Mouse (Mus musculus) frontal cortex, postnatal 36 days (tissue): ENCODE data around the gene Dgkz.

Experiments used
- DNase-seq, 2 experiments: peaks; one replicate each; pipeline ENCODE4 v3.0.0; 2022; ENCODE audit warnings: low spot score in 2 of 2

Gene Dgkz

GRCm38 (mm10) chr2:91960459-91960858, 15.2 kb downstream of the Dgkz start:
- DNase-seq: no peak

DNA sequence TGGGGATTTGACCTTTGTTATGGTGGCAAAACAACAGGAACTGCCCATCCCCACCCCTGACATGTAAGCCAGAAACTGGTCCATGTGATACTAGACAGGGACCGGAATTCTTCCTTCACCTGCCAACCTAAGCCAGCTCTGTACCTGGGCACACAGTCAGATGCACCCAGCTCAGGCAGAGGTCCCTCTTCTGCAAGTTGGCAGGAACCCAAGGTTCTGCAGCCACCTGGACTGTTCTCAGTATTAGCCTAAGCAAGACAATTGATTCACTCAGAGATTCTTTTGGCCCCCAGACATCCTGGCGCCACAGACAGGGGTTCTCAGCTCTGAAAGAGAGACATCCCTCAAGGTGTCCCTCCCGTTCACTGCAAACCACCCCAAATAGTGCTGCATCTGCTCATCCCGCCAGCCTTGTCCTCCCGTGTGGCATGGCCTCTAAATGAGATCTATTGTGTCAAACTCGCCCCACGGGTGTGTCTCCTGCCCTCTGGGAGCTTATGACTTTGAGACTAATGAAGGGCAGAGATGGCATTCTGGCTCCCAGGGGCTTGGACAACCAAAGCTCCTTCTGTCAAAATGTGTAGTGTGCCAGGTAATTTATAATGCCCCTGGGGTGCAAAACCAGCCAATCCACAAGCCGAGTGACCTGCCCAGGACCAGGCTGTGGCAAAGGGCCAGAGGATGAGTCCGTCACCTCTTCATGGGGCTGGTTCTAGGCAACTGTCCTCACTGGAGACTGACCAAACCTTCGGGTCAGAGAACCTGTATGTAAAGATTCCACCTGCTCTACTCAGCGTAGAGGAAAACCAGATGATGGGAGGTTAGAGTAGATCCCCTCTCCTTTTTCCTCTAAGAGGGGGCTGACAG, 15.9 kb downstream of the Dgkz start:
- DNase-seq: no peak

- peak in 1 of 2 experiments; percentile 57 for DNase-seq
These were observed 16.8 kb downstream of the Dgkz start for GRCm38 (mm10) chr2:91958701-91959457.

- DNase-seq: no peak
These were observed 17.6 kb downstream of the Dgkz start for GRCm38 (mm10) chr2:91958049-91958448.

DNA sequence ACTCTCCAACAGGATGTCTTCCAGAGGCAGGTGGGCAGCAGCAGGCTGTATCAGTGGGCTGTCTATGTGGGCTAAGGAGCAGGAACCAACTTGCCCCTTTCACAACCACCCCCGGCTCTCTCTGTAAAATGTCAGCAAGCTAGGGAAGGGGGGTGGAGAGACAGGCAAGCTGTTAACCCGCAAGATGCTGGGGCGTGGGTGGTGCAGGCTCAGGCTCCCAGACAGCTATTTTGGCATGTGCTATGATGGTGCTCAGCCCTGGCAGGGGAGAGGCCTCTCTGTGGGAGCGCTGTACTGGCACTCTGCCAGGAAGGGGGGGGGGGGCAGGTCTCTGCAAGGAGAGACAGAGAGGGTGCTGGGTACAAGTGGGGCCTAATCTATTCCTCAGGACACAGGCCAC, 18.6 kb downstream of the Dgkz start:
- peak; percentile 88 to 93 for DNase-seq

GRCm38 (mm10) chr2:91955875-91956274, 19.8 kb downstream of the Dgkz start:
- no peak for DNase-seq

GRCm38 (mm10) chr2:91955121-91955591, 20.5 kb downstream of the Dgkz start:
- DNase-seq: no peak

DNA sequence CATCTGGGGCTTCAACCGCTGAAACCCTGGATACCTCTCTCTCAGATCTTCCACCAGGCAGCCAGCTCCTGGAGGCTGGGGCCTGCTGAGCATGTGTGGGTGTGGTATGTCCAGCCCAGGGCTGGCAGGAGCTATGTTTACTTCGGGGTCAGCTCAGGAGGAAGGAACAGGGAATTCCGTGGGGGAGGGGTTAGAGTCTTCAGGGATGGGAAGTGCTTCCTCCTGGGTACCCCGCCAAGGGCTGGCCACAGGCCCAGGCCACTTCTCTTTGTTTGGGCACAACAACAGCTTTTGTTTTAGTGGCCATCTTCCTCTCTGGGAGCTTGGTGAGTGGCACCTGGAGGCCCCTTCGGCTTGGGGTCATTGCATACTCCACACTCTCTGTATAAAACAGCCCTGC, 21.8 kb downstream of the Dgkz start:
- DNase-seq: no peak

- DNase-seq: no peak
These were observed 25.2 kb downstream of the Dgkz start for GRCm38 (mm10) chr2:91950275-91951085.

GRCm38 (mm10) chr2:91949411-91950274, 26.0 kb downstream of the Dgkz start:
- DNase-seq: no peak

GRCm38 (mm10) chr2:91948792-91949241, 26.8 kb downstream of the Dgkz start:
- no peak for DNase-seq

DNA sequence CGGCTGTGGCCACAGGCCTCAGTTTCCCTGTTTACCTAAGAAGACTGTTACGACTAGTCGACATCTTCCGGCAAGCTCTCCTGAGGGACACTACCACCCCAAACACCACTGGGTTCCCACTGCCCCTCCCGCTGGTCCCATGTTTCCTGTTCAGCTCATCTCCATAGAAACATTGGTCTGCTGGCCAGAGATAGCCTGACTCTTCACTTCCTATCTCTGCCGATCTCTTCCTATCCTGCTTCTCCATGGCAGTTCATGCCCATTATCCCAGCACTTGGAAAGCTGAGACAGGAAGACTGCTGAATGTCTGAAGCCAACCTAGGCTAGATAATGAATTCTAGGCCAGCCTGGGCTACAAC, 27.5 kb downstream of the Dgkz start:
- no peak for DNase-seq

GRCm38 (mm10) chr2:91947397-91948150, 28.1 kb downstream of the Dgkz start:
- no peak for DNase-seq

GRCm38 (mm10) chr2:91946836-91947235, 28.8 kb downstream of the Dgkz start:
- no peak for DNase-seq

DNA sequence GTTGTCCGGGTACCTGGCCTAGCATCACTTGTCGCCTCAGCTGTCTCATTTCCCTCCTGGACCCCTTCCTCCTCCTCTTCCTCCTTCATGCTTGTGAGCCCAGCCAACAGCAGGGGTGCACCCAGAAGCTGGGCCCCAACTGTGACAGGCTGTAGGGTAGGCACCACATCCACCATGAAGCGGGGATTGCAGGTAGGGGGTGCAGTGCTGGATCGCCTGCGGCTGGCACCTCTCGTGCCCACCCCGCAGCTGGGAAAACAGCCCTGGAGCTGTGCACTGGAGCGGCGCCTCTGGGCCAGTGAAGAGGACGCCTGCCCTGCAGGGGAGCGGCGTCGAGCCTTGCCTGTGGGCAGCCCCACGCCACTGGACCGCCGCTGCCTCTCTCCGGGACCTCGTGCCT, 30.2 kb downstream of the Dgkz start, which contains the start of gene Gm9821:
TSS of gene Gm9821 (plus strand) at position 221 of the 400 bp plus-strand sequence.
- DNase-seq: no peak

- peak; percentile 82 to 85 for DNase-seq
These were observed 31.3 kb downstream of the Dgkz start for GRCm38 (mm10) chr2:91944170-91944950.

GRCm38 (mm10) chr2:91942356-91942755, 33.3 kb downstream of the Dgkz start:
- no peak for DNase-seq

- DNase-seq: no peak
These were observed 36.2 kb downstream of the Dgkz start for GRCm38 (mm10) chr2:91939303-91939935.

DNA sequence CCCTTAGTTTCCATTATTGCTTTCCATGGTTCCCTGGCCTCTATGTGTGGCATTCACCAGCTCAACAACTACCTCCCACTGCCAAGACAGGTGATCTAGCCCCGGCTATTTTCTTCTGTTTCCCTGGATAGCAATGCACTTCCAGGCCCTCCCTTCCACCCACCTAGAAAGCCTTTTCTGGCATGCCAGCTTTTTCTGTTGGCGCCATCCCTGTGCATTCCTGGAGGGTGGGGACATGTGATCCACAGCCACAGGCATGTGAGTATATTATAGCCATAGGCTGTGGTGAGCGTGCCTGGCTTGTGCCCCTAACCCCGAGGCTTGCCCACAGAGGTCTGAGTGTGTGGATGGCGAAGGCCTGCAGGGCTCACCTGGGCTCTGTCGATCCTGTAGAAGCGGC, 39.5 kb downstream of the Dgkz start:
- DNase-seq: peak; percentile 60 to 84
